Mouse (Mus musculus) bone marrow, adult 2 months (tissue): ENCODE data around the gene Itgb4.

Experiments used
- CTCF ChIP-seq: fragments of 200-500 bp; IDR thresholded peaks from 2 replicates; pipeline ENCODE4 v1.5.1; 2011; ENCODE audit warnings: low read length, control low read depth; ENCODE audit not compliant: control insufficient read depth, insufficient read depth
- POLR2A ChIP-seq: fragments of 200-500 bp; IDR thresholded peaks from 2 replicates; pipeline ENCODE4 v1.6.1; 2011; ENCODE audit warnings: low read depth, mild to moderate bottlenecking, control low read depth, low read length, borderline replicate concordance; ENCODE audit not compliant: control insufficient read depth

GRCm38 (mm10) chr11:116010146-116010545 lies 35.6 kb downstream of the Itgb4 start:
- TF ChIP-seq CTCF (no peak), POLR2A (no peak)
